Mouse (Mus musculus): ENCODE measurements around the gene Ccs. TPM values are rescaled to one million over a fixed set of nuclear protein-coding genes. Genes with fewer than 3 reads are reported as not detected.

Gene Ccs
- polyA plus RNA-seq, 1 experiment from 2014 or later = 46.8 TPM

- no peaks in the 10 kb centered on the region for H3K9me3 ChIP-seq (ENCODE audit: control insufficient read depth, low read length)
- peaks cover 39% of the 10 kb centered on the region for H3K36me3 ChIP-seq (ENCODE audit: control insufficient read depth, insufficient read depth, low read length)
- no peak overlapping the region for H3K27ac ChIP-seq (replicated peaks; ENCODE audit: low read depth, low read length)
- no peak for DNase-seq (ENCODE audit: low spot score)
- WGBS = 93% methylated on average over 2 of the region's 2 CpGs
- H3K27me3 ChIP-seq (ENCODE audit: control insufficient read depth, insufficient read depth, low read length) = no peaks in the 10 kb centered on the region
- no peaks in the 10 kb centered on the region; the same call in 1 of the 2 replicates for H3K4me1 ChIP-seq (ENCODE audit: control insufficient read depth, insufficient read depth, low read length)
- no peak overlapping the region for H3K4me3 ChIP-seq (ENCODE audit: low read depth, low read length)
- H3K4me2 ChIP-seq (ENCODE audit: low read depth, severe bottlenecking) = no peak overlapping the region
- no peak overlapping the region for H3K9ac ChIP-seq (ENCODE audit: low read length)
- no peak for ATAC-seq (ENCODE audit: insufficient number of reproducible peaks, low FRiP score, low TSS enrichment, low read depth)
Measured at GRCm38 (mm10) chr19:4786313-4786712, 52.8 kb downstream of the Ccs start.

- WGBS = 93% methylated on average over 7 of the region's 7 CpGs
- Histone ChIP-seq H3K27me3 (ENCODE audit: control insufficient read depth, insufficient read depth, low read length) (no peaks in the 10 kb centered on the region), H3K36me3 (ENCODE audit: control insufficient read depth, insufficient read depth, low read length) (peaks cover 39% of the 10 kb centered on the region)
Measured at GRCm38 (mm10) chr19:4785206-4785605, 53.9 kb downstream of the Ccs start.

GRCm38 (mm10) chr19:4782891-4783290, 56.2 kb downstream of the Ccs start:
- WGBS = 94% methylated on average over 2 of the region's 2 CpGs
- no peak for ATAC-seq (ENCODE audit: insufficient number of reproducible peaks, low FRiP score, low TSS enrichment, low read depth)
- no peak for DNase-seq (ENCODE audit: low spot score)
- H3K4me2 ChIP-seq (ENCODE audit: low read depth, severe bottlenecking) = no peak overlapping the region
- peaks cover 38% of the 10 kb centered on the region for H3K36me3 ChIP-seq (ENCODE audit: control insufficient read depth, insufficient read depth, low read length)
- no peak overlapping the region for H3K4me3 ChIP-seq (ENCODE audit: low read depth, low read length)
- no peaks in the 10 kb centered on the region for H3K27me3 ChIP-seq (ENCODE audit: control insufficient read depth, insufficient read depth, low read length)
- no peak overlapping the region for H3K9ac ChIP-seq (ENCODE audit: low read length)
- no peaks in the 10 kb centered on the region for H3K9me3 ChIP-seq (ENCODE audit: control insufficient read depth, low read length)
- no peaks in the 10 kb centered on the region for H3K4me1 ChIP-seq (ENCODE audit: control insufficient read depth, insufficient read depth, low read length)
- H3K27ac ChIP-seq (replicated peaks; ENCODE audit: low read depth, low read length) = no peak overlapping the region

More at GRCm38 (mm10) chr19:4785206-4785605, 53.9 kb downstream of the Ccs start:
- DNase-seq (ENCODE audit: low spot score) = no peak
- H3K9me3 ChIP-seq (ENCODE audit: control insufficient read depth, low read length) = no peaks in the 10 kb centered on the region
- no peaks in the 10 kb centered on the region for H3K4me1 ChIP-seq (ENCODE audit: control insufficient read depth, insufficient read depth, low read length)
- H3K9ac ChIP-seq (ENCODE audit: low read length) = no peak overlapping the region
- H3K4me2 ChIP-seq (ENCODE audit: low read depth, severe bottlenecking) = no peak overlapping the region
- ATAC-seq (ENCODE audit: insufficient number of reproducible peaks, low FRiP score, low TSS enrichment, low read depth) = no peak
- no peak overlapping the region for H3K27ac ChIP-seq (replicated peaks; ENCODE audit: low read depth, low read length)
- no peak overlapping the region for H3K4me3 ChIP-seq (ENCODE audit: low read depth, low read length)

Other genes starting within 250 kb of the Ccs start
- gene Lrfn4, start 223.7 kb downstream of the Ccs start, polyA plus RNA-seq (2014; fragmentation: Nextera tagmentation; extraction: Ambion mirVana) = 8.9 and 9.1 TPM in 2 replicates
- gene Rce1, start 213.7 kb downstream of the Ccs start, polyA plus RNA-seq (2014; fragmentation: Nextera tagmentation; extraction: Ambion mirVana) = 68.5 and 75.2 TPM in 2 replicates
- gene Gm960, start 140.7 kb downstream of the Ccs start, polyA plus RNA-seq (2014; fragmentation: Nextera tagmentation; extraction: Ambion mirVana) = 2.9 and 5.0 TPM in 2 replicates
- gene Sptbn2, start 128.2 kb downstream of the Ccs start, polyA plus RNA-seq (2014; fragmentation: Nextera tagmentation; extraction: Ambion mirVana) = 2.1 and 2.5 TPM in 2 replicates
- 107 TPM in 2 replicates for gene Rbm4b, start 82.8 kb downstream of the Ccs start, polyA plus RNA-seq (2014; fragmentation: Nextera tagmentation; extraction: Ambion mirVana)
- gene Rbm4, start 45.4 kb downstream of the Ccs start, polyA plus RNA-seq (2014; fragmentation: Nextera tagmentation; extraction: Ambion mirVana) = 105 and 109 TPM in 2 replicates
- 27.6 and 31.8 TPM in 2 replicates for gene Gm21992, start 27.7 kb downstream of the Ccs start, polyA plus RNA-seq (2014; fragmentation: Nextera tagmentation; extraction: Ambion mirVana)
- 119 and 122 TPM in 2 replicates for gene Rbm14, start 27.7 kb downstream of the Ccs start, polyA plus RNA-seq (2014; fragmentation: Nextera tagmentation; extraction: Ambion mirVana)
- gene Ccdc87, start within 50 bp of the Ccs start, polyA plus RNA-seq (2014; fragmentation: Nextera tagmentation; extraction: Ambion mirVana) = not detected in 2 replicates
- 17.7 and 20.2 TPM in 2 replicates for gene Ctsf, start 15.8 kb upstream of the Ccs start, polyA plus RNA-seq (2014; fragmentation: Nextera tagmentation; extraction: Ambion mirVana)
- gene Actn3, start 38.6 kb upstream of the Ccs start, polyA plus RNA-seq (2014; fragmentation: Nextera tagmentation; extraction: Ambion mirVana) = 5.1 and 5.2 TPM in 2 replicates
- 6.4 and 6.5 TPM in 2 replicates for gene Zdhhc24, start 39.3 kb upstream of the Ccs start, polyA plus RNA-seq (2014; fragmentation: Nextera tagmentation; extraction: Ambion mirVana)
- gene Bbs1, start 67.3 kb upstream of the Ccs start, polyA plus RNA-seq (2014; fragmentation: Nextera tagmentation; extraction: Ambion mirVana) = 4.3 and 4.9 TPM in 2 replicates
- gene Dpp3, start 89.0 kb upstream of the Ccs start, polyA plus RNA-seq (2014; fragmentation: Nextera tagmentation; extraction: Ambion mirVana) = 143 and 147 TPM in 2 replicates
- gene Peli3, start 103.8 kb upstream of the Ccs start, polyA plus RNA-seq (2014; fragmentation: Nextera tagmentation; extraction: Ambion mirVana) = 1.6 and 1.9 TPM in 2 replicates
- 170 and 182 TPM in 2 replicates for gene Mrpl11, start 122.8 kb upstream of the Ccs start, polyA plus RNA-seq (2014; fragmentation: Nextera tagmentation; extraction: Ambion mirVana)
- gene Npas4, start 151.0 kb upstream of the Ccs start, polyA plus RNA-seq (2014; fragmentation: Nextera tagmentation; extraction: Ambion mirVana) = not detected in 2 replicates
- 5.0 and 6.0 TPM in 2 replicates for gene Slc29a2, start 184.5 kb upstream of the Ccs start, polyA plus RNA-seq (2014; fragmentation: Nextera tagmentation; extraction: Ambion mirVana)
- gene B4gat1, start 199.5 kb upstream of the Ccs start, polyA plus RNA-seq (2014; fragmentation: Nextera tagmentation; extraction: Ambion mirVana) = 36.6 and 37.8 TPM in 2 replicates
- 1.7 and 2.0 TPM in 2 replicates for gene AC124502.3, start 199.6 kb upstream of the Ccs start, polyA plus RNA-seq (2014; fragmentation: Nextera tagmentation; extraction: Ambion mirVana)
- gene Brms1, start 202.0 kb upstream of the Ccs start, polyA plus RNA-seq (2014; fragmentation: Nextera tagmentation; extraction: Ambion mirVana) = 52.6 and 61.2 TPM in 2 replicates
- gene Rin1, start 211.1 kb upstream of the Ccs start, polyA plus RNA-seq (2014; fragmentation: Nextera tagmentation; extraction: Ambion mirVana) = 1.3 and 1.6 TPM in 2 replicates
- 41.1 and 45.6 TPM in 2 replicates for gene Cd248, start 228.7 kb upstream of the Ccs start, polyA plus RNA-seq (2014; fragmentation: Nextera tagmentation; extraction: Ambion mirVana)
- gene Tmem151a, start 246.2 kb upstream of the Ccs start, polyA plus RNA-seq (2014; fragmentation: Nextera tagmentation; extraction: Ambion mirVana) = 1.1 and 2.2 TPM in 2 replicates
- 68.5 and 71.2 TPM in 2 replicates for gene Yif1a, start 249.2 kb upstream of the Ccs start, polyA plus RNA-seq (2014; fragmentation: Nextera tagmentation; extraction: Ambion mirVana)